ENCODE assay signal across 24 mouse cellular contexts in genomic region chr8:127715097-127715496, GRCm38 (mm10).
"Had no signal": no experiment of that assay in that cellular context is flagged by ENCODE, and none has a peak within 500 bp of the region (broad histone marks: within the 10 kb centered on the region; RNA-seq: fewer than 3 reads in every experiment).

No protein-coding gene starts in this region.

- DNase-seq: gastrocnemius, adult 2 months; gastrocnemius, postnatal 10 days; gastrocnemius, postnatal 25 days; heart, adult 18-20 months; heart, postnatal 10 days; heart, postnatal 36 days; kidney, adult 11 months; kidney, adult 2 months; kidney, adult 9 months; kidney, postnatal 14 days; kidney, postnatal 36 days; layer of hippocampus, adult 9-11 months; layer of hippocampus, postnatal 36 days; liver; liver, embryonic 13.5 days had no signal

- ATAC-seq: hindbrain, postnatal 0 days; intestine, embryonic 16.5 days had no signal

- H3K36me3 ChIP-seq: heart, embryonic 10.5 days; heart, embryonic 12.5 days; hindbrain, embryonic 13.5 days; hindbrain, embryonic 15.5 days; kidney, embryonic 15.5 days; limb, embryonic 10.5 days; limb, embryonic 12.5 days; liver, embryonic 13.5 days had no signal

- H3K4me3 ChIP-seq: gastrocnemius, adult 2 months; heart, embryonic 10.5 days; heart, embryonic 12.5 days; hindbrain, embryonic 13.5 days; hindbrain, embryonic 15.5 days; kidney, embryonic 15.5 days; limb, embryonic 10.5 days; limb, embryonic 12.5 days; liver, embryonic 13.5 days had no signal

- H3K27me3 ChIP-seq: heart, embryonic 12.5 days; hindbrain, embryonic 13.5 days; hindbrain, embryonic 15.5 days; kidney, embryonic 15.5 days; limb, embryonic 12.5 days; liver, embryonic 13.5 days had no signal
